Mouse (Mus musculus) lung, postnatal 4 days (tissue): ENCODE data around the gene Ankle1.
"Not testable (repeated sequence)": the region's sequence is repeated elsewhere in the genome, so short reads cannot be mapped to it uniquely, and the experiment has no call there.

ENCODE experiments used
- DNase-seq, 2 experiments: peaks; one replicate each; pipeline ENCODE4 v3.0.0; 2021

Ankle1 gene

GRCm38 (mm10) chr8:71408231-71408630 is 2.4 kb downstream of the Ankle1 start:
- no peak for DNase-seq

DNA sequence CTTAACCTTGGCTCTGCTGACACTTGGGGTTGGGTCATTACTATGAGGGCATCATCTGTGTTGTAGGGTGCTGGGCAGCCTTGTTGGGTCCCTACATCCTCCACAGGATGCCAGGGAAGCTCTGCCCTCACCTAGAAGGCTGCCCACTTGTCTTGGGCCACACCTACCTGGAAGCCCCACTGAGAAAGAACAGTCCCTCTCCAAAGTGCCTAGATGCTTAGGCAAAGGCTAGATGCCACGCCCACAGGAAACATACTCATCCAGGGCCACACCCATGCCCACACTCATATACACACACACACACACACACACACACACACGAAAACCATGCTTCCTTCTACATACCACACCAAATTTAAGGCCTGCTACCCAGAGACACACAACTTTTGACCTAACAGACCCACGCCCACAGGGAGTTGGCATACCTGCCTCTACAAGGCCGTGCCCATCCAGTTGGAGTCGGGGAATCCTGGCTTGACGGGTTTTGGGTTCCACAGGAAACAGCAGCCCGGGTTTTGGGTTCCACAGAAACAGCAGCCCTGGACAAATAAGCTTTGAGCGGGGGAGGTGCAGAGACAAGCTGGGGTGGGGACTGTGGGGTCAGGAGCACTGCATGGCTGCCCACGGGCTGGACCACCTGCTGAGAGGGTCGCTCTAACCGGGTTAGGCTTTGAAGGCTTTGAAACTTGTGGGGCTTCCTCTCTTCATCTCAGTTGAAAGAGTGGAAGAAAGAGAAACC is 5.9 kb downstream of the Ankle1 start:
- no peak for DNase-seq

DNA sequence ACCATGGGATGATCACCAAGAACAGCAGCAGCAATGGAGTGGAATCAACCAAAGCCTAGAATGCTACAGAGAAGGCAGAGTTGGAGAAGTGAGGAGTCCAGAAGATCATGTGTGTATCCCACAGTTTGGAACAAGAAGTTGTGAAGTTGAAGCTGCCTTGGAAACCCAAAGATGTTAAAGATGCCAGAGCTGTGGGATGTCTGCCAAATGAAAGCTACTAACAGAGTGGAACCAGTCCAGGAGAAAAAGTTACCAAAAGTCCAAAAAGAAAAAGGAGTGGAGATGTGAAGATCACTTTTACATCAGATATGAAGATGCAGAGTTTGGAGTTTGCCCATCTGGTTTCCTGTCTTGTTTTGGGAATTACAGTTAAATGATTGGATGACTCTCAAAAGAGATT is 16.3 kb downstream of the Ankle1 start:
- DNase-seq, result no peak

DNA sequence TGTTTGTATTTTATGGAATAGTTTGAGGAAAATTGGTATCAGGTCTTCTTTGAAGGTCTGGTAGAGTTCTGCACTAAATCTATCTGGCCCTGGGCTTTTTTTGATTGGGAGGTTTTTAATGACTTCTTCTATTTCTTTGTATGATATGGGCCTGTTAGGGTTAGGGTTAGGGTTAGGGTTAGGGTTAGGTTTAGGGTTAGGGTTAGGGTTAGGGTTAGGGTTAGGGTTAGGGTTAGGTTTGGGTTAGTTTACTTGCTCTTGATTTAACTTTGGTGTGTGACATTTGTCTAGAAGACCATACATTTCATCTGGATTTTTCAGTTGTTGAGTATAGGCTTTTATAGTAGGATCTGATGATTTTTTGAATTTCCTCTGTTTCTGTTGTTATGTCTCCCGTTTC is 27.1 kb downstream of the Ankle1 start:
- not testable (repeated sequence) for DNase-seq

GRCm38 (mm10) chr8:71437041-71437440 is 31.2 kb downstream of the Ankle1 start:
- DNase-seq, result no peak

- DNase-seq, result peak in 1 of 2 experiments; percentile 65
Measured at GRCm38 (mm10) chr8:71441404-71441803, 35.6 kb downstream of the Ankle1 start.

- no peak for DNase-seq
Measured at GRCm38 (mm10) chr8:71445096-71445495, 39.3 kb downstream of the Ankle1 start.

DNA sequence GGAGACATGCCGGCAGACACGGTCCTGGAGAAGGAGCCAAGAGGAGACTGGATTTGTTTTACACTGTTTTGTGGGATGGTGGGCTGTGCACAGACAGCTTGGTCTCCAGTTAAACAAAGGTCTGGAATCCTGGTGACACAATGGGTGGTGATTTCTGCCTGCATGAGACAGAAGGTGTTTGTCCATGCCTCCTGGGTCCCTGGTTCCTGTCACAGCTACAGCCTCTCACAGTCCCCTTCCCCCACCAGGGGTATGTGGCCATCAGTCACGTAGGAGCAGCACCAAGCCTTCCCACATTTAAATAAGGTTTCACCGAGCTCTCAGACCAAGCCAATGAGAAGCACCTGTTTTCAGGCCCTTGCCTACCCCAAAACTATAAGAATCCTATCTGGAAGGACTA is 45.5 kb downstream of the Ankle1 start:
- DNase-seq, result no peak

GRCm38 (mm10) chr8:71451777-71452176 is 46.0 kb downstream of the Ankle1 start:
- DNase-seq, result peak; percentile 3 to 15

- DNase-seq, result peak in 1 of 2 experiments; percentile 37
Measured at GRCm38 (mm10) chr8:71452669-71453068, 46.9 kb downstream of the Ankle1 start.

DNA sequence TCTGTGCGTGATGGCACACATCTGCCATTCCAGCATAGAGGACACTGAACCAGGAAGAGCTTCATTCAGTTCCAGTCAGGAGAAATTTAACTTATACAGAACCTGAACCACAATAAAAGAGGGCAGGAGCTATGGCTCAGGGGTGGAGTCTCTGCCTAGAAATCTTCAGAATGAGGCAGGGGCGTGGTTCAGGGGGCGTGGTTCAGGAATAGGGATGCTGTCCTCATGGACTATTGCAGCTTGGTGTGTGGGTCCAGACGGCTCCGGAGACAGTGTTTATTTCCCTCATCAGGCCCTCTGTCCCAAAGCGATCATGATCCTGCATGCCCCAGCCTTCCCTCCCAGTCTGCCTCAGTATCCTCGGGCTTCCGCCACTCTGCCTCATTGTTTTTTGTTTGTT is 48.9 kb downstream of the Ankle1 start:
- peak in 1 of 2 experiments; percentile 10 for DNase-seq

GRCm38 (mm10) chr8:71456906-71457305 is 51.1 kb downstream of the Ankle1 start:
- peak in 1 of 2 experiments; percentile 33 for DNase-seq

- peak in 1 of 2 experiments; percentile 21 for DNase-seq
Measured at GRCm38 (mm10) chr8:71457659-71458270, 52.0 kb downstream of the Ankle1 start.
